Mouse (Mus musculus) neural tube, embryonic 13.5 days (tissue): ENCODE data around the gene Ilkap. TPM values are rescaled to one million over a fixed set of nuclear protein-coding genes. Genes with fewer than 3 reads are reported as not detected.

Experiments used
- ATAC-seq: fragments of 200-750 bp; cut with Nextera tagmentation; 2 replicates; pipeline ENCODE4 v1.8.0; 2017; ENCODE audit warnings: low read depth, mild to moderate bottlenecking, moderate TSS enrichment, moderate library complexity
- H3K27ac ChIP-seq: fragments of 300-500 bp; sonication (generic); replicated peaks from 2 replicates; pipeline ENCODE4 v1.5.1; 2015; ENCODE audit warnings: moderate library complexity, mild to moderate bottlenecking, inconsistent platforms
- H3K27me3 ChIP-seq: fragments of 300-500 bp; sonication (generic); 2 replicates; pipeline ENCODE4 v1.6.1; 2015; ENCODE audit warnings: mild to moderate bottlenecking, inconsistent platforms
- H3K36me3 ChIP-seq: fragments of 300-500 bp; sonication (generic); 2 replicates; pipeline ENCODE4 v1.6.1; 2015; ENCODE audit warnings: mild to moderate bottlenecking, inconsistent platforms
- H3K4me1 ChIP-seq: fragments of 300-500 bp; sonication (generic); replicated peaks from 2 replicates; pipeline ENCODE4 v1.6.1; 2015; ENCODE audit warnings: inconsistent platforms
- H3K4me2 ChIP-seq: fragments of 300-500 bp; sonication (generic); 2 replicates; pipeline ENCODE4 v1.6.1; 2015; ENCODE audit warnings: inconsistent platforms, mild to moderate bottlenecking, moderate library complexity
- H3K4me3 ChIP-seq: fragments of 300-500 bp; sonication (generic); 2 replicates; pipeline ENCODE4 v1.5.1; 2015; ENCODE audit warnings: mild to moderate bottlenecking, inconsistent platforms
- H3K9ac ChIP-seq: fragments of 300-500 bp; sonication (generic); 2 replicates; pipeline ENCODE4 v1.6.1; 2015; ENCODE audit warnings: moderate library complexity, mild to moderate bottlenecking, inconsistent platforms
- H3K9me3 ChIP-seq: fragments of 300-500 bp; sonication (generic); 2 replicates; pipeline ENCODE4 v1.6.1; 2016; ENCODE audit warnings: inconsistent platforms
- WGBS: fragments of 180-500 bp; shearing (Covaris S2); methylation state at CpG from one replicate; pipeline ENCODE4 v1.1.7; 2015; 5-methylcytosine and 5-hydroxymethylcytosine counted together
- polyA plus RNA-seq: library from polyadenylated mRNA; unstranded; fragments of >200 nt; fragmentation: Nextera tagmentation; extraction: Ambion mirVana; gene quantifications from 2 replicates; pipeline ENCODE4 v1.2.1, GENCODE M21; 2015

Gene Ilkap
- polyA plus RNA-seq, 1 experiment from 2014 or later, result 138 TPM

- peaks cover 19% of the 10 kb centered on the region for H3K4me1 ChIP-seq
- ATAC-seq, result no peak
- H3K4me2 ChIP-seq, result no peak overlapping the region
- H3K9me3 ChIP-seq, result no peaks in the 10 kb centered on the region
- H3K36me3 ChIP-seq, result peaks cover 56% of the 10 kb centered on the region
- no peak overlapping the region for H3K4me3 ChIP-seq
- no peaks in the 10 kb centered on the region for H3K27me3 ChIP-seq
- no peak overlapping the region for H3K27ac ChIP-seq
- H3K9ac ChIP-seq, result no peak overlapping the region
- WGBS, result 91% methylated on average over 8 of the region's 8 CpGs
Measured at GRCm38 (mm10) chr1:91434905-91435304, 36.3 kb upstream of the Ilkap start.

- no peak overlapping the region for H3K9ac ChIP-seq
Measured at GRCm38 (mm10) chr1:91430761-91431160, 32.1 kb upstream of the Ilkap start.

GRCm38 (mm10) chr1:91429212-91429611 is 30.6 kb upstream of the Ilkap start:
- WGBS, result 90% methylated on average over 10 of the region's 10 CpGs
- Histone ChIP-seq H3K4me2 (no peak overlapping the region), H3K27me3 (no peaks in the 10 kb centered on the region), H3K36me3 (peaks cover 47% of the 10 kb centered on the region), H3K4me3 (no peak overlapping the region), H3K27ac (no peak overlapping the region), H3K4me1 (no peaks in the 10 kb centered on the region), H3K9ac (no peak overlapping the region), H3K9me3 (no peaks in the 10 kb centered on the region)
- ATAC-seq, result no peak

More at GRCm38 (mm10) chr1:91430761-91431160, 32.1 kb upstream of the Ilkap start:
- Histone ChIP-seq H3K27me3 (no peaks in the 10 kb centered on the region), H3K4me1 (peaks cover 5% of the 10 kb centered on the region), H3K9me3 (no peaks in the 10 kb centered on the region), H3K27ac (no peak overlapping the region), H3K4me2 (no peak overlapping the region), H3K36me3 (peaks cover 61% of the 10 kb centered on the region), H3K4me3 (no peak overlapping the region)
- ATAC-seq, result no peak
- WGBS, result 86% methylated on average over 7 of the region's 7 CpGs

- Histone ChIP-seq H3K4me2 (no peak overlapping the region), H3K36me3 (peaks cover 51% of the 10 kb centered on the region), H3K27ac (no peak overlapping the region), H3K9ac (no peak overlapping the region), H3K9me3 (no peaks in the 10 kb centered on the region), H3K4me1 (no peaks in the 10 kb centered on the region), H3K27me3 (no peaks in the 10 kb centered on the region), H3K4me3 (no peak overlapping the region)
- ATAC-seq, result no peak
- whole genome bisulfite sequencing, result 50% methylated on average over 4 of the region's 4 CpGs
Measured at GRCm38 (mm10) chr1:91428614-91429013, 30.0 kb upstream of the Ilkap start.

- Histone ChIP-seq H3K27ac (no peak overlapping the region), H3K36me3 (peaks cover 32% of the 10 kb centered on the region), H3K27me3 (no peaks in the 10 kb centered on the region), H3K9ac (no peak overlapping the region), H3K4me2 (no peak overlapping the region), H3K4me3 (no peak overlapping the region), H3K9me3 (no peaks in the 10 kb centered on the region), H3K4me1 (no peaks in the 10 kb centered on the region)
- no peak for ATAC-seq
- WGBS, result 86% methylated on average over 9 of the region's 9 CpGs
Measured at GRCm38 (mm10) chr1:91426397-91426796, 27.8 kb upstream of the Ilkap start.

GRCm38 (mm10) chr1:91420601-91421065 is 22.0 kb upstream of the Ilkap start:
- Histone ChIP-seq H3K4me2 (no peak overlapping the region), H3K27ac (no peak overlapping the region), H3K36me3 (peaks cover 29% of the 10 kb centered on the region), H3K9ac (no peak overlapping the region), H3K27me3 (no peaks in the 10 kb centered on the region), H3K4me3 (no peak overlapping the region), H3K9me3 (no peaks in the 10 kb centered on the region), H3K4me1 (peaks cover 12% of the 10 kb centered on the region)
- ATAC-seq, result no peak
- WGBS, result 91% methylated on average over 8 of the region's 8 CpGs

GRCm38 (mm10) chr1:91419862-91420600 is 21.4 kb upstream of the Ilkap start:
- Histone ChIP-seq H3K4me3 (no peak overlapping the region), H3K4me2 (no peak overlapping the region), H3K36me3 (peaks cover 29% of the 10 kb centered on the region), H3K27me3 (no peaks in the 10 kb centered on the region), H3K4me1 (peaks cover 18% of the 10 kb centered on the region), H3K27ac (no peak overlapping the region), H3K9ac (no peak overlapping the region), H3K9me3 (no peaks in the 10 kb centered on the region)
- ATAC-seq, result no peak
- 61% methylated on average over 10 of the region's 10 CpGs for WGBS

- Histone ChIP-seq H3K27ac (no peak overlapping the region), H3K4me2 (no peak overlapping the region), H3K9me3 (no peaks in the 10 kb centered on the region), H3K4me3 (no peak overlapping the region), H3K4me1 (peaks cover 35% of the 10 kb centered on the region), H3K36me3 (peaks cover 22% of the 10 kb centered on the region), H3K27me3 (no peaks in the 10 kb centered on the region), H3K9ac (no peak overlapping the region)
- 73% methylated on average over 1 of the region's 1 CpGs for WGBS
- no peak for ATAC-seq
Measured at GRCm38 (mm10) chr1:91417991-91418390, 19.4 kb upstream of the Ilkap start.

- Histone ChIP-seq H3K27ac (peak overlapping the region; percentile 93), H3K4me3 (no peak overlapping the region), H3K27me3 (no peaks in the 10 kb centered on the region), H3K4me2 (peak overlapping the region; percentile 93; the same call in 1 of the 2 replicates), H3K9me3 (no peaks in the 10 kb centered on the region), H3K9ac (peak overlapping the region; percentile 70; the same call in 1 of the 2 replicates), H3K36me3 (peaks cover 27% of the 10 kb centered on the region), H3K4me1 (peaks cover 57% of the 10 kb centered on the region)
- 52% methylated on average over 5 of the region's 5 CpGs for WGBS
- ATAC-seq, result no peak
Measured at GRCm38 (mm10) chr1:91415311-91415710, 16.7 kb upstream of the Ilkap start.

- Histone ChIP-seq H3K4me2 (peak overlapping the region; percentile 93), H3K36me3 (peaks cover 23% of the 10 kb centered on the region; the same call in 1 of the 2 replicates), H3K4me3 (no peak overlapping the region), H3K27me3 (no peaks in the 10 kb centered on the region), H3K9me3 (no peaks in the 10 kb centered on the region), H3K27ac (peak overlapping the region; percentile 93), H3K9ac (peak overlapping the region; percentile 70), H3K4me1 (peaks cover 57% of the 10 kb centered on the region)
- ATAC-seq, result no peak
- 14% methylated on average over 4 of the region's 4 CpGs for WGBS
Measured at GRCm38 (mm10) chr1:91414903-91415302, 16.3 kb upstream of the Ilkap start.

GRCm38 (mm10) chr1:91413898-91414594 is 15.4 kb upstream of the Ilkap start, which contains the start of gene Hes6:
Hes6 (minus strand) TSS chr1:91414038.
- Histone ChIP-seq H3K9ac (peak within 1 kb of the TSS; percentile 90), H3K4me2 (peak within 1 kb of the TSS; percentile 93), H3K27ac (peak within 1 kb of the TSS; percentile 93), H3K4me1 (peaks cover 57% of the 10 kb centered on the region), H3K9me3 (no peaks in the 10 kb centered on the region), H3K4me3 (peak within 1 kb of the TSS; percentile 71), H3K36me3 (peaks cover 20% of the 10 kb centered on the region; the same call in 1 of the 2 replicates), H3K27me3 (no peaks in the 10 kb centered on the region)
- WGBS, result 2% methylated on average over 20 of the region's 39 CpGs
- peak; percentile 46 for ATAC-seq

- Histone ChIP-seq H3K36me3 (peaks cover 18% of the 10 kb centered on the region; the same call in 1 of the 2 replicates), H3K27ac (peak overlapping the region; percentile 93), H3K4me3 (peak overlapping the region; percentile 71), H3K4me2 (peak overlapping the region; percentile 93), H3K9ac (peak overlapping the region; percentile 70), H3K9me3 (no peaks in the 10 kb centered on the region), H3K4me1 (peaks cover 57% of the 10 kb centered on the region), H3K27me3 (no peaks in the 10 kb centered on the region)
- 2% methylated on average over 14 of the region's 14 CpGs for WGBS
- no peak for ATAC-seq
Measured at GRCm38 (mm10) chr1:91413536-91413897, 14.9 kb upstream of the Ilkap start.
